Mouse (Mus musculus) ES-Bruce4 (cell line): ENCODE measurements around the gene Cish.

Source experiments
- CTCF ChIP-seq: IDR thresholded peaks from one replicate; pipeline ENCODE4 v1.8.1; 2011; ENCODE audit warnings: low read depth, low read length
- POLR2A ChIP-seq: IDR thresholded peaks from one replicate; pipeline ENCODE4 v1.8.1; 2011; ENCODE audit warnings: low read length; ENCODE audit not compliant: insufficient read depth

DNA sequence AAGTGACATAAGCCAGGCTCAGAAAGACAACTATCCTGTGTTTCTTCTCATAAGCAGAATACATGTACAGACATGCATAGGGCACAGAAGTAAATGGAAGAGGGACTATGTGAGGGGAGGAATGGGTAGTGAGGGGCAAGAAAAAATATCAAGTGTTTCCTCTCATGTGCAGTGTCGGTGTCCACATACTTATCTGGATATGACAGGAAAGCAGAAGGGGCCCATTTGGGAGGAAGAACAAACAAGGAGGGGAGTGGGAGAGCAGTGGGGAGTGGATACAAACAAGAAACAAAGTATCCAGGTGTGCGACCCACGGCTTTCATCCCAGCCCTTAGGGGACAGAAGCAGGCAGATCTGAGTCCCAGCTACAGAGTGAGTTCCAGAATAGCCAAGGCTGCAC, 18.1 kb downstream of the Cish start:
- TF ChIP-seq POLR2A (no peak), CTCF (no peak)
